In genomic region chr11:97971232-97971631, GRCm38 (mm10) we compare ENCODE assay signal across 8 mouse cellular contexts. TPM values are rescaled to one million over a fixed set of nuclear protein-coding genes. Genes with fewer than 3 reads are reported as not detected.
DNase-seq lines count a peak whose midpoint lies in the region.

No protein-coding gene starts in this region.

- peak; percentile 84 to 86 for DNase-seq in cerebellum, postnatal 10 days
- no peak for DNase-seq in cerebellum, adult 11 months
- DNase-seq in 416B (ENCODE audit: low read depth): peak; percentile 14
- peak; percentile 56 to 75 for DNase-seq in frontal cortex, postnatal 25 days (ENCODE audit: low spot score in 2 of 2)
- DNase-seq in layer of hippocampus, adult 18-20 months (ENCODE audit: low spot score in 2 of 2): peak; percentile 86 to 91
- DNase-seq in lung, postnatal 36 days: peak; percentile 72
- DNase-seq in neural tube, embryonic 10.5 days (ENCODE audit: extremely low spot score, low spot score): no peak
- DNase-seq in T-cell, adult 2 months (ENCODE audit: low spot score): no peak

RNA-seq across cellular contexts. Expression of gene Plxdc1, which starts 15.0 kb away (rescaled TPM):
- 10 to 100 TPM; 10.3 to 14.4 TPM for total RNA-seq in layer of hippocampus, adult 18-20 months (2021)

RNA-seq across cellular contexts. Expression of gene Arl5c, which starts 24.7 kb away (rescaled TPM):
- under 1 TPM; 0.76 to 0.94 TPM for total RNA-seq in layer of hippocampus, adult 18-20 months (2021)

RNA-seq across cellular contexts. Expression of gene Cacnb1, which starts 51.6 kb away (rescaled TPM):
- 100 to 1,000 TPM; 148 to 155 TPM for total RNA-seq in layer of hippocampus, adult 18-20 months (2021)

RNA-seq across cellular contexts. Expression of gene Rpl19, which starts 55.3 kb away (rescaled TPM):
- total RNA-seq in layer of hippocampus, adult 18-20 months (2021): 100 to 1,000 TPM; 601 to 664 TPM

Comparison
In these comparisons a context has a peak if more than half of its experiments do, and no peak if none do; other contexts are left out.
1. DNase-seq: peak in cerebellum, postnatal 10 days (2 of 2), 416B (single experiment), frontal cortex, postnatal 25 days (2 of 2), layer of hippocampus, adult 18-20 months (2 of 2) and lung, postnatal 36 days (single experiment); none in cerebellum, adult 11 months (single experiment), neural tube, embryonic 10.5 days (single experiment) and T-cell, adult 2 months (single experiment).